Mouse (Mus musculus) forebrain, embryonic 13.5 days (tissue): ENCODE data around the gene Serhl. TPM values are rescaled to one million over a fixed set of nuclear protein-coding genes. Genes with fewer than 3 reads are reported as not detected.

Experiments
- ATAC-seq: fragments of 200-750 bp; cut with Nextera tagmentation; 2 replicates; pipeline ENCODE4 v1.8.0; 2017
- H3K27ac ChIP-seq: fragments of 300-500 bp; sonication (generic); 2 replicates; pipeline ENCODE4 v1.5.1; 2015; ENCODE audit warnings: inconsistent platforms, mild to moderate bottlenecking, moderate library complexity
- H3K27me3 ChIP-seq: fragments of 300-500 bp; sonication (generic); 2 replicates; pipeline ENCODE4 v1.6.1; 2015; ENCODE audit warnings: mild to moderate bottlenecking, inconsistent platforms
- H3K36me3 ChIP-seq: fragments of 300-500 bp; sonication (generic); 2 replicates; pipeline ENCODE4 v1.6.1; 2015; ENCODE audit warnings: mild to moderate bottlenecking, inconsistent platforms; ENCODE audit not compliant: poor library complexity, severe bottlenecking
- H3K4me1 ChIP-seq: fragments of 300-500 bp; sonication (generic); 2 replicates; pipeline ENCODE4 v1.6.1; 2015; ENCODE audit warnings: inconsistent platforms
- H3K4me2 ChIP-seq: fragments of 300-500 bp; sonication (generic); 2 replicates; pipeline ENCODE4 v1.6.1; 2015; ENCODE audit warnings: inconsistent platforms, mild to moderate bottlenecking, moderate library complexity
- H3K4me3 ChIP-seq: fragments of 300-500 bp; sonication (generic); 2 replicates; pipeline ENCODE4 v1.5.1; 2015; ENCODE audit warnings: mild to moderate bottlenecking, inconsistent platforms
- H3K9ac ChIP-seq: fragments of 300-500 bp; sonication (generic); 2 replicates; pipeline ENCODE4 v1.6.1; 2015; ENCODE audit warnings: mild to moderate bottlenecking, inconsistent platforms
- H3K9me3 ChIP-seq: fragments of 300-500 bp; sonication (generic); replicated peaks from 2 replicates; pipeline ENCODE4 v1.6.1; 2016; ENCODE audit warnings: inconsistent platforms
- WGBS: fragments of 180-500 bp; shearing (Covaris S2); methylation state at CpG from one replicate; pipeline ENCODE4 v1.1.7; 2015; 5-methylcytosine and 5-hydroxymethylcytosine counted together
- polyA plus RNA-seq: library from polyadenylated mRNA; unstranded; fragments of >200 nt; fragmentation: Nextera tagmentation; extraction: Ambion mirVana; gene quantifications from 2 replicates; pipeline ENCODE4 v1.2.1, GENCODE M21; 2015

The Serhl gene
- polyA plus RNA-seq, 1 experiment from 2014 or later: 35.4 TPM

DNA sequence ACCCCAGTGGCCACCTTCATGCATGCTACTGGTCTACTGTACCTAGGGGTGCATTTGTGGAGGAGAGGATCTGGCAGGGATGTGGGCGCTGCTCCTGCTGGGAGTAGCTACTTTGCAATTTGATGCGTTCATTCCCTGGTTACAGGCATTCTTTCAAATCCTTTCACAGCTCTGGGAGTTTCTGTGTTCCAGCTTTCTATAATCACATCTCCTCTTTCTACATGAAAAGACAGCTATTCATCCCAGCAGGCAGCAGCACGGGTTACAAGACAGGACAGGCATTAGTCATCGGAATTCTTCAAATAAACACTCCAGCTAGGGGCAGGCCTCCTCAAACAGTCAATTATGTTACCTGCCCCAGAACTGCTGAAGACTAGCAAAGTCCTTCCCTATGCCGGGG lies 53.6 kb downstream of the Serhl start:
- Histone ChIP-seq H3K4me1 (peaks cover 25% of the 10 kb centered on the region), H3K9ac (no peak overlapping the region), H3K9me3 (no peaks in the 10 kb centered on the region), H3K36me3 (peaks cover 34% of the 10 kb centered on the region), H3K4me3 (no peak overlapping the region), H3K27ac (peak overlapping the region; percentile 35; the same call in 1 of the 2 replicates), H3K4me2 (peak overlapping the region; percentile 22; the same call in 1 of the 2 replicates), H3K27me3 (no peaks in the 10 kb centered on the region)
- WGBS: 28% methylated on average over 5 of the region's 5 CpGs
- ATAC-seq: no peak

GRCm38 (mm10) chr15:83145541-83145940 lies 56.2 kb downstream of the Serhl start:
- Histone ChIP-seq H3K27me3 (no peaks in the 10 kb centered on the region), H3K27ac (no peak overlapping the region), H3K4me1 (peaks cover 36% of the 10 kb centered on the region), H3K4me3 (no peak overlapping the region), H3K36me3 (peaks cover 25% of the 10 kb centered on the region), H3K4me2 (no peak overlapping the region), H3K9ac (no peak overlapping the region), H3K9me3 (no peaks in the 10 kb centered on the region)
- no peak for ATAC-seq
- 91% methylated on average over 6 of the region's 6 CpGs for WGBS

DNA sequence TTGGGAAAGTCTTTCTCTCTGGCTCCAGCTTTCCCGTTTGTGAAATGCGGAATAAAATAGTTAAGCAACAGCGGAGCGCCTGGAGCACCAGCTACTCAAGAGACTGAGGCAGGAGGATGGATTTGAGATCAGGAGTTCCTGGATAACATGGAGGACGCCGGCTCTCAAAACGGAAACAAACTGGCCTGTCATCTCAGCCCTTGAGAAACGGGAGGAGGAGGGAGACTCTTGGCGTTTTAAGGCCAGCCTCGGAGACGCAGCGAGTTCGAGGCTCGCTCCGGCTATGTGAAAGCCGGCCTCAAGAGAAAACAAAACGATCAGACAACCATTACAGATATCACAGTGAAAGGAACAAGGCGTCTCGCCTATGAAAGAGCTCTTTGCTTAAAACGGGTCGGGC lies 59.1 kb downstream of the Serhl start:
- H3K4me2 ChIP-seq: peak overlapping the region; percentile 95
- peak overlapping the region; percentile 93 for H3K9ac ChIP-seq
- H3K27me3 ChIP-seq: no peaks in the 10 kb centered on the region
- 3% methylated on average over 21 of the region's 21 CpGs for WGBS
- peak overlapping the region; percentile 87 for H3K4me3 ChIP-seq
- no peaks in the 10 kb centered on the region for H3K9me3 ChIP-seq
- peak overlapping the region; percentile 97 for H3K27ac ChIP-seq
- H3K4me1 ChIP-seq: peaks cover 23% of the 10 kb centered on the region
- ATAC-seq: no peak
- H3K36me3 ChIP-seq: peaks cover 29% of the 10 kb centered on the region

DNA sequence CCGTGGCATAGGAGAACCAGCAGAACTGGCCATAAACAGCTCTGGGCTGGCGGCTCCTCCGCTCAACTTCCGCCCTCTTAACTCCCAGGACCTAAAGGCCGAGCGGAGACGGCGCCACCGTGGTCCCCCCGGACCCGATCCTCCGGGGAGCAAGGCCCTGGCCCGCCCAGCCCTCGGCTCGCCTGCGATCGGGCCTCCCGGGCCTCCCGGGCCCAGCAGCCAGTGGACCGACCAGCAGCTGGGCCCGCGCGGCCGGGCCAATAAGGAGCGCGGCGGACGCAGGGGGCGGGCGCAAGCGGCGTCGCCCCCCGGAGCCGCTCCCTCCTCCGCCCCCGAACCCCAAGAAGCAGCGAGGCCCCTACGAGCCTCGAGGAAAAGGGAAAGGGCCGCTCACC lies 59.5 kb downstream of the Serhl start:
- Histone ChIP-seq H3K9ac (peak overlapping the region; percentile 93), H3K9me3 (no peaks in the 10 kb centered on the region), H3K4me2 (peak overlapping the region; percentile 95), H3K27me3 (no peaks in the 10 kb centered on the region), H3K4me1 (peaks cover 21% of the 10 kb centered on the region), H3K27ac (peak overlapping the region; percentile 97), H3K4me3 (peak overlapping the region; percentile 87), H3K36me3 (peaks cover 33% of the 10 kb centered on the region)
- WGBS: 0% methylated on average over 18 of the region's 41 CpGs
- ATAC-seq: peak; percentile 79

DNA sequence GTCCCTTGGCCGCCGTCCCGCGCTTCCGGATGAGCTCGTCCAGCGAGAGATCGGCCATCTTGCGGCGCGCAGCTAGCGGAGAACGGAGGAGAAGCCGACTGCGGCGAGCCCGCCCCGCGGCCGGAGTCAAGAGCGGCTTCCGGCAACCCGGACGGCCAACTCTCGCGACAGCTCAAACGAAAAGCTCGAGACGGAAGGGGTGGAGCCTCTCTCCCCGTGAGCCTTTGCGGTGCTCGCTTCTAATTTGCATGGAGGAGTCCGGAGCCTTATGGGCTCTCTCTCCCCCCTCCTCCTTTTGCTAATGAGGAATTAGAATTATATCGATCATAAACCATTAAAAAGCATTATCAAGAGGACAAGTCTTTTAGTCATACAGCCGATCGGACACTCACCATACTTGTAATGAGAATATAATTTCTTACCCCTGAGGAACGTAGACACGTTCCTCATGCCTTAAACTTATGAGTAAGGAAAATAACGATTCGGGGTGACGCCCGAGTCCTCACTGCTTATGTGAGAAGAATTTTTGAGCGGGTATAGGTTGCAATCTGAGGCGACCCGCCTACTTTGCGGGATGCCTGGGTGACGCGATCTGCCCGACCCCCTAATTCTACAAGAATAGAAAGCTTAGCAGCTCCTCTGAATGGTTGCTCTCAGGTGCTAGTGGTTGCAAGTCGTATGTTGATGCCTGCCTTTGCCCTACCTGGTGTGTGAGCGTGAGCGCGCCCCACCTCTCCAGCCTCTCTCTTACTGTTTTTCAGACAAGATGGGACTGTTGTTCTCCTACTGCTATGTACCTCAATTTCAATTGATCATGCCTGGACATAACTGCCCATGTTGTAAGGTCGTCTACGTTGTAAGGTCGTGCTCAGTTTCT lies 60.1 kb downstream of the Serhl start, which contains the start of gene Poldip3:
Poldip3 (minus strand) TSS at position 189 of the 877 bp plus-strand sequence.
- Histone ChIP-seq H3K9ac (peak within 1 kb of the TSS; percentile 93), H3K36me3 (peaks cover 33% of the 10 kb centered on the region), H3K4me1 (peaks cover 21% of the 10 kb centered on the region), H3K27ac (peak within 1 kb of the TSS; percentile 97), H3K9me3 (no peaks in the 10 kb centered on the region), H3K4me2 (peak within 1 kb of the TSS; percentile 95), H3K4me3 (peak within 1 kb of the TSS; percentile 87), H3K27me3 (no peaks in the 10 kb centered on the region)
- peak; percentile 95 for ATAC-seq
- under 1% methylated on average over 56 of the region's 56 CpGs for WGBS

DNA sequence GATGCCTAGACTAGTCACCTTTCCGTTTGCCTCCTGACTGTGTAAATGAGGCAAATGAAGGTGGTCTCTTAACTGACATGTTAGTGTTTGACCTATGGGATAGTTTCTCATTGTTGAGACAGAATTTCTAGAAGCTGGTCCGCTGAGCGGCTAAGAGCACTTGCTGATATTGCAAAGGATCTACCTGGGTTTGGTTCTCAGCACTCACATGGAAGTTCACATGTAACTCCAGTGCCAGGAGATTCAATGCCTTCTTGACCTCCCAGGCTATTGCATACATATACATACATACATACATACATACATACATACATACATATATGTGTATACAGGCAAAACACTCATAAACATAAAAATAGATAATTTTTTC lies 60.8 kb downstream of the Serhl start:
- WGBS: 34% methylated on average over 3 of the region's 3 CpGs
- peak overlapping the region; percentile 95 for H3K4me2 ChIP-seq
- peaks cover 34% of the 10 kb centered on the region for H3K36me3 ChIP-seq
- H3K4me3 ChIP-seq: peak overlapping the region; percentile 87
- no peak for ATAC-seq
- H3K9me3 ChIP-seq: no peaks in the 10 kb centered on the region
- H3K27me3 ChIP-seq: no peaks in the 10 kb centered on the region
- peaks cover 21% of the 10 kb centered on the region for H3K4me1 ChIP-seq
- H3K27ac ChIP-seq: peak overlapping the region; percentile 97
- peak overlapping the region; percentile 93 for H3K9ac ChIP-seq

DNA sequence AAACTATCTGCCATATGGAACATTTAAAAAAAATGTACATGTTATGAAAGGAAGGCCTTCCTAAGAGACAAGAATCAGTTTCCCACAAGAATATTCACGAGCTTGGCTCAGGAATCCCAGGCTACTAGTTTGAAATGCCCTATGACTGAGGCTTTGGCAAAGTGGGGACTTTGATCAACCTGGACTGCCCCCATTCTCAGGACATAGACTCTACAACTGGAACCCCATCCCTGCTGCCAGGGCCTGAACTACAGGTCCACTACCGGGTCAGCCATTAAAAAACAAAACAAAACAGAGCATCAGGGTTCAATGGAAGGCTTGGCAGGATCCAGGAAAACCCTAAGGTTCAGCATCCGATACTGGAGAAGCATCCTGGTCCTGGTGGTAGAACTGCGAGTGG lies 61.4 kb downstream of the Serhl start:
- ATAC-seq: no peak
- 90% methylated on average over 4 of the region's 4 CpGs for WGBS

GRCm38 (mm10) chr15:83154309-83154708 lies 65.0 kb downstream of the Serhl start:
- no peak overlapping the region for H3K4me3 ChIP-seq
- 0 out of 2 replicates have a peak, but pooled peaks cover 5% of the 10 kb centered on the region for H3K4me1 ChIP-seq
- H3K9ac ChIP-seq: no peak overlapping the region
- H3K36me3 ChIP-seq: peaks cover 39% of the 10 kb centered on the region
- no peak overlapping the region for H3K27ac ChIP-seq
- no peaks in the 10 kb centered on the region for H3K9me3 ChIP-seq
- no peaks in the 10 kb centered on the region for H3K27me3 ChIP-seq
- 91% methylated on average over 7 of the region's 7 CpGs for WGBS
- ATAC-seq: no peak
- no peak overlapping the region for H3K4me2 ChIP-seq

More for the DNA sequence above, 61.4 kb downstream of the Serhl start:
- Histone ChIP-seq H3K4me1 (peaks cover 21% of the 10 kb centered on the region), H3K4me2 (no peak overlapping the region), H3K36me3 (peaks cover 33% of the 10 kb centered on the region), H3K27ac (no peak overlapping the region), H3K4me3 (no peak overlapping the region), H3K27me3 (no peaks in the 10 kb centered on the region), H3K9ac (no peak overlapping the region), H3K9me3 (no peaks in the 10 kb centered on the region)

DNA sequence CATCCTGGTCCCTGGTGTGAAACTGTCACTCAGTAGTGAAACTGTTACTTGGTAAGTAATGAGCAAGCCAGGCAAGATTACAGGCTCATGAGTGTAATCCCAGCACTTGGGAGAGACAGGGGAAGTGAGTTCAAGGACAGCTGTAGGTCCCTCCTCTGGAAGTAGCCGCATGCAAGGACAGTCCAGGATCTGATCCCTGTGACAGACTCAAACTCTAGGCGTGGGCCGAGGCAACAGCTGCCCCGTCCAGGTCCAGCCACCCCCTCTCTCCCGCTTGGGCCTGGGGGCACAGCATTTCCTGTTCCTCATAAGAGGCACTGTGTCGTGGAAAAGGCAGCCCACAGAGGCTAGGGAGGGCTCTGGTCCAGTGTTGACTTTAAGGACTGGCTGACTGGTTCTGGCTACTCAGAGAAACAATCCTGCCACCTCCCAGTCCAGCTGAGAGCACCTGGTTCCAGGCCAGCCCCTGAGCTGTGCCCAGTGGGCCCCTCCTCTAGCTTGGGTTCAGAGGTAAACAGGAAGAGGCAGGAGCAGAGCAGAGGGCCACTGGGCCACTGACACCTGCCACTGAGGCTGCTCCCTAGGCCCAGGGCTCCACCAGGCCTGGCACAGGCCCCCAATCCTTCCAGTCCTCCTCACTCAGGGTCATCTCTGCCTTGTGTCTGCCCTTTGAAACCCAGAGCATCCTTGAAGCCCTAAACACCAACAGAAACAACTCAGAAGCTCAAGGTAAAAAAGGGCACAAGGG lies 66.5 kb downstream of the Serhl start:
- no peak for ATAC-seq
- Histone ChIP-seq H3K9ac (no peak overlapping the region), H3K4me3 (no peak overlapping the region), H3K36me3 (peaks cover 53% of the 10 kb centered on the region), H3K4me1 (no peaks in the 10 kb centered on the region), H3K4me2 (no peak overlapping the region), H3K27me3 (no peaks in the 10 kb centered on the region), H3K9me3 (no peaks in the 10 kb centered on the region), H3K27ac (no peak overlapping the region)
- 86% methylated on average over 6 of the region's 6 CpGs for WGBS

GRCm38 (mm10) chr15:83156929-83157666 lies 67.8 kb downstream of the Serhl start:
- Histone ChIP-seq H3K36me3 (peaks cover 65% of the 10 kb centered on the region), H3K9ac (no peak overlapping the region), H3K9me3 (no peaks in the 10 kb centered on the region), H3K27me3 (no peaks in the 10 kb centered on the region), H3K4me2 (no peak overlapping the region), H3K4me3 (no peak overlapping the region), H3K27ac (no peak overlapping the region), H3K4me1 (no peaks in the 10 kb centered on the region)
- no peak for ATAC-seq
- 70% methylated on average over 11 of the region's 11 CpGs for WGBS

DNA sequence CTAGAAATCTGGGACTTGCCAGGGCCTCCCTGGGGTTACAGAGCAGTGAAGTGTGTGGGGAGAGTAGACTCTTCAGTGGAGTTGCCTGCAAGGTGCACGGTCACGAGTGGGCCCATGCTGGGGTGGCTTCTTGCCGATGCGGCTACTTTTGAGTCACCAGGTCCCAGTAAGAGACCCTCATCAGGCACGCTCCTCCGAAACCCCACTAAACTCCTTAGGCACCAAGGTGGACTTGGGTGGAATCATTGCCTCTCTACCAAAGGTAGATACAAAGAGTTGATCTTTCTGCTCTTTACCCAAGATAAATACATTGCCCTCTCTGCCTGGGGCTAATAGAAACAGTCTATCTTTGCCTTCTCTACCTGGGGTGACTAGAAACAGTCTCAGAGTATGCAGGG lies 68.4 kb downstream of the Serhl start:
- Histone ChIP-seq H3K9me3 (no peaks in the 10 kb centered on the region), H3K4me3 (no peak overlapping the region), H3K36me3 (peaks cover 68% of the 10 kb centered on the region), H3K9ac (no peak overlapping the region), H3K4me2 (no peak overlapping the region), H3K4me1 (no peaks in the 10 kb centered on the region), H3K27ac (no peak overlapping the region), H3K27me3 (no peaks in the 10 kb centered on the region)
- ATAC-seq: no peak
- 94% methylated on average over 6 of the region's 6 CpGs for WGBS
